Mouse (Mus musculus) adrenal gland (tissue): ENCODE measurements around the gene Ptbp3.

Source experiments
- intact Hi-C: fragments of 180-260 bp; cut with DNase I; formaldehyde crosslinking; loops from one replicate; pipeline ENCODE4 v1.15.1; 2025
- long read RNA-seq, 2 experiments: library from polyadenylated mRNA; unstranded; transcript quantifications; one replicate each; pipeline ENCODE4 v2.0.0; 2020; ENCODE audit warnings: borderline replicate concordance in 1 of 2; ENCODE audit not compliant: insufficient replicate concordance in 1 of 2

Gene Ptbp3
- long read RNA-seq, experiment 1, partial matches to known transcripts = 2 of 10 reads
- long read RNA-seq, experiment 1, other reads (novel, unspliced or antisense) = 8 of 10 reads
- long read RNA-seq, experiment 2, full-length matches to known transcripts = 2 of 13 reads
- long read RNA-seq, experiment 2, partial matches to known transcripts = 1 of 13 reads
- long read RNA-seq, experiment 2, other reads (novel, unspliced or antisense) = 10 of 13 reads

GRCm38 (mm10) chr4:59549175-59549976 lies at the start of gene Ptbp3:
Gene Ptbp3 (minus strand): TSS chr4:59549364.
- intact Hi-C loops = no loop called here

DNA sequence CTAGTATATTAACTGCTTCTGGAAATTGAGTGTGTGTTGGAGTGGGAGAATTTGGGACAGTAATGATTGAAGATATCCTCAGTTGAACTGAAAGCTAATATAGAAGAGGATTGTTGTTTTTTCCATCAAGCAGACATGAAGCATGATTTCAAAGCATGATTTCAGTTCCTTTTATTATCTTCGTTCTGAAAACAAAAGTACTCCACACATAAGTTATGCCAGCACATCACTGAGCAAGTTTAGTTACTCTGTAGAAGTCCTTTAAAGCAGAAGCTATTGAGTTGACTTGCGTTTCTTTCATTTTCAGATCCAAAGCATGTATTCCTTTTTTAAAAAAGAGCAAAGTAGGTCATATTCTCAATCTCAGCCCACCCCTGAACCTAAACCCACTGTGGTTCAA lies 47.4 kb upstream of the Ptbp3 start:
- intact Hi-C loops = no loop called here

DNA sequence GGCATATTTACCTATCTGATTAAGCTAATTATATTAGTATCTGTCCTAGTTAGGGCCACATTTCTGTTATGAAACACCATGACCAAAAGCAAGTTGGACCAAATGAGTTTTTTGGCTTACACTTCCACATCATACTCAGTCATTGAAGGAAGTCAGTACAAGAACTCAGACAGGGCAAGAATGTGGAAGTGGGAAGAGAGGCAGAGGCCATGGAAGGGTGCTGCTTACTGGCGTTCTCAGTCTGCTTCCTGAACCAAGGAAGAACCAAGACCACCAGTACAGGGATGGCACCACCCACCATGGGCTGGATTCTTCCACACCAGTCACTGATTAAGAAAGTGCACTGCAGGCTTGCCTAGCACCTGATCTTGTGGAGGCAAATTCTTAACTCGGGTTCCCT lies 45.5 kb upstream of the Ptbp3 start:
- intact Hi-C loops = no loop called here

GRCm38 (mm10) chr4:59587872-59588226 lies 38.7 kb upstream of the Ptbp3 start:
- intact Hi-C loops = no loop called here

DNA sequence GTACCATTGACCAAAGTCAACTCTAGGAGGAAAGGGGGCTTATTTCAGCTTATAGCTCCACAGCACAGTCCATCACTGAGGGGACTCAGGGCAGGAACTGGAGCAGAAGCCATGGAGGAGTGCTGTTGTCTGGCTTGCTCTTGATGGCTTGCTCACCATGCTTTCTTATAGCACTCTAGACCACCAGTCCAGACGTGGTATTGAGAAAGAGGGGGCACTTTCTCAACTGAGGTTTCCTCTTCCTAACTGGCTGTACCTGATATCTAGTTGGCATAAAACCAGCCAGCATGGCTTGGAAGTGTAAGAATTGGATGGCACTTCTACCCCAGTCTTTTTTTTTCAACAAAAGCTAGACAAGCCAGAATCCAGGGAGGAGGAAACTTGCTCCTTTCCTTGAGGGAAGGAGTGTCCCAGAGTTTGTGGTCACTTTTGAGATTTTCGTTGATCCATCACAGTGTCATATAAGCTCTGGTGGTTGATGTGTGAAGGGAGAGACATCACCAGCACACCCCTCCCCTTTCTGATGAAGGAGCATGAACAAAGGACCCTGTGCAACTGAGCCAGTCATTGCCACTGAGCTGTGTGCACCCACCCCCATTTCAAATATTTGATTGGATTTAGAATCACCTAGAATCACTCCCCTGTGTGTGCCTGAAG lies 38.2 kb upstream of the Ptbp3 start:
- intact Hi-C loops = no loop called here

- intact Hi-C loops = no loop called here
Measured at GRCm38 (mm10) chr4:59585097-59585496, 35.9 kb upstream of the Ptbp3 start.

DNA sequence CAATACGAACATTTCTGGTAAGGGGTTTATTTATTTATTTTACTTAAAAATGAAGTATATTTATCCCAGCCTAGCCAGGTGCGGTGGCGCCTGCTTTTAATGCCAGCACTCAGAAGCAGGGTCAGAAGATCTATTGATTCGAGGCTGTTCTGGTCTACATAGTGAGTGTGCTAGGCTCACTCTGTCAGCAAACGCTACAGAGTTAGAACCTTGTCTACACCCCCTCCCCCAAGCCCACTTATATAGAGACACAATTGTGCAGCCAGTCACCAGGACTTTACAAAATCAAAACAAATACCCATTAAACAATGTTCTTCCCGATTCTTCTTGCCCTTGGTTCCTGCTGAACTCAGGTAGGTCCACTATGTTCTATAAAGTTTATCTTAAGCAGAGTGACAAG lies 33.0 kb upstream of the Ptbp3 start:
- intact Hi-C loops = no loop called here

- intact Hi-C loops = no loop called here
Measured at GRCm38 (mm10) chr4:59581314-59582185, 32.4 kb upstream of the Ptbp3 start, which contains the start of gene Hsdl2. Gene Hsdl2 (plus strand): TSS chr4:59581563.

- intact Hi-C loops = no loop called here
Measured at GRCm38 (mm10) chr4:59580495-59581281, 31.5 kb upstream of the Ptbp3 start.

DNA sequence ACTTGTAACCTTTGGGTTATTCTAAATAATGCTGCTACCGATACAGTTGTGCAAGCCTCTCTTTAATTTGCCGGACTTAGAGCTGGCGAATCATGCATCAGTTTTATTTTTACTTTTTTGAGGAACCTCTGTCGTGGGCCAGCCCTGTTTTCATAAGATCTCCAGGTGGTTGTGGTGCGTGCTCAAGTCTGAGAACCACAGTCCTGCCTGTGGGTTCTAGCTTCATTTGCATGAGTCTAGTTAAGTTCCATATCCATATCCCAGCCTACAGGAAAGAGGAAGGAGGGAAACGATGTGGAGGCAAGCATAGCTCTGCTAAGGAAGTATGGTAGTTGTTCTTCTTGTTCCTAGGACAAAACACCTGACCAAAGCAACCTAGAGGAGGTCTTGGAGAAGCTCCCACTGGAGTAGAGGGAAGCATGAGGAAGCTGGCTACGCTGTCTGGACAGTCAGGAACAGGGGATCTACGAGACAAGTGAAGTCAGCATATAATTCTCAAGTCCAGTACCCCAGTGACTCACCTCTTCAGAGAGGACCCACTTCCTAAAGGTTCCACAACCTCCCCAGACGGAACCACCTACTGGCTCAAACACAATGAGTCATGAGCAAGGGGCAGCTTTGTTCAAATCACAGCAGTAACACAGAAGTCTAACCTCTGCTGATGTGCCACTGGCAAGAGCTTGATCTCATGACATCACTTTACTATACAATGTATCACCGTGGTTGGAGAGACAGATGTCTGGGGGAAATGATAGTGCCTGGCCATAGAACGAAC lies 26.2 kb upstream of the Ptbp3 start:
- intact Hi-C loops = no loop called here

DNA sequence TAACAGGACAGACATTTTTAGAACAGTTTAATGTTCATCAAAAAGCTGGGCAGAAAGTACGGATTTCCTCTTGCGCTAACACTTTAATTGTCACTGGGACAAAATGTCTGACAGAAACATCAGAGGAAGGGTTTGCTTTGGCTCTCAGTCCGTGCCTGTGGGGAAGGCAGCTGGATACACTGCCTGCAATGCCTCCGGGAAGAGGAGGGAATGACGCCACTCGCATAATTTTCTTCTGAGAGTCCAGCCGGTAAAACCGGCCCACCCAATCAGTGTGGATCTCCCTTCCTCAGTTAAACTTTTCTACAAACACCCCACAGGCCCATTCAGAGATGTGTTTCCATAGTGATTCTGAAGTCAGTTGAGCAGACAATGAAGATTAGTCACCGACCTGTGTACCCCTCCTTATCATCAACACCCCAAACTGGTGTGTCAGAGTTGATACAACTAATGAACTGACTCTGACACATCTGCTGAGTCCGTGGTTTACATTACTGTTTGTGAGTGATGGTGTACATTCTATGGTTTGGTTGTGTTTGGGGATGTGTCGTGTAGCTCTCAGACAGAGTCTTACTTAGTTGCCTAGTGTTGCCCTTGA lies 23.5 kb upstream of the Ptbp3 start:
- intact Hi-C loops = loop anchor here (5.0 kb wide), 1 partner anchor 480 kb away; no protein-coding TSS in a partner anchor

DNA sequence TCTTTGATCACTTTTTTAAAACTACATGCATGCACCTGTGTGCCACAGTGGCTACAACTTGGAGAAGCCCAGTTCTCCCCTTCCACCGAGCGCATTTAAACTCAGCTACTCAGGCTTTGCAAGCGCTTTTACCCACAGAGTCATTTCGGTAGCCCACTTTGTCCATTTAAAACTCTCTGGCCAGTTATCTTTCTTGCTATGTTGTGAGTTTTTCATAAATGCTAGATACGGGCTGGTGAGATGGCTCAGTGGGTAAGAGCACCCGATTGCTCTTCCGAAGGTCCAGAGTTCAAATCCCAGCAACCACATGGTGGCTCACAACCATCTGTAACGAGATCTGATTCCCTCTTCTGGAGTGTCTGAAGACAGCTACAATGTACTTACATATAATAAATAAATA lies 21.4 kb upstream of the Ptbp3 start:
- intact Hi-C loops = loop anchor here (5.0 kb wide), 1 partner anchor 478 kb away; no protein-coding TSS in a partner anchor

- intact Hi-C loops = loop anchor here (2.0 to 5.0 kb wide), 2 partner anchors 187 to 209 kb away; no protein-coding TSS in a partner anchor
Measured at GRCm38 (mm10) chr4:59569538-59569937, 20.4 kb upstream of the Ptbp3 start.

- intact Hi-C loops = loop anchor here (2.0 to 5.0 kb wide), 2 partner anchors 185 to 207 kb away; no protein-coding TSS in a partner anchor
Measured at GRCm38 (mm10) chr4:59567576-59568260, 18.6 kb upstream of the Ptbp3 start.

GRCm38 (mm10) chr4:59565571-59566188 lies 16.5 kb upstream of the Ptbp3 start:
- intact Hi-C loops = loop anchor here (5.0 kb wide), 1 partner anchor 183 kb away; no protein-coding TSS in a partner anchor

GRCm38 (mm10) chr4:59564128-59564527 lies 15.0 kb upstream of the Ptbp3 start:
- intact Hi-C loops = no loop called here

GRCm38 (mm10) chr4:59560141-59560540 lies 11.0 kb upstream of the Ptbp3 start:
- intact Hi-C loops = no loop called here
